Mouse (Mus musculus) liver, adult (tissue): ENCODE data around the gene Wdr25.

ENCODE experiments used
- GATA4 ChIP-seq: IDR thresholded peaks from 2 replicates; pipeline ENCODE4 v1.6.1; 2014; ENCODE audit warnings: mild to moderate bottlenecking, low read length; ENCODE audit not compliant: insufficient replicate concordance

The Wdr25 gene

GRCm38 (mm10) chr12:108892989-108893714, at the start of gene Wdr25:
Gene Wdr25 (plus strand): TSS chr12:108893631.
- no peak for TF ChIP-seq GATA4

- TF ChIP-seq GATA4 = no peak
These were observed 43.9 kb upstream of the Wdr25 start for GRCm38 (mm10) chr12:108849488-108850022.

- peak; percentile 23; the same call in 1 of the 2 replicates for TF ChIP-seq GATA4
These were observed 43.3 kb upstream of the Wdr25 start for GRCm38 (mm10) chr12:108850129-108850528.

- TF ChIP-seq GATA4 = no peak
These were observed 42.5 kb upstream of the Wdr25 start for GRCm38 (mm10) chr12:108850886-108851285.

GRCm38 (mm10) chr12:108852822-108853221, 40.6 kb upstream of the Wdr25 start:
- TF ChIP-seq GATA4 = no peak

GRCm38 (mm10) chr12:108855081-108855480, 38.4 kb upstream of the Wdr25 start:
- TF ChIP-seq GATA4 = no peak

- TF ChIP-seq GATA4 = no peak
These were observed 37.2 kb upstream of the Wdr25 start for GRCm38 (mm10) chr12:108856186-108856585.

GRCm38 (mm10) chr12:108857109-108857508, 36.3 kb upstream of the Wdr25 start:
- no peak for TF ChIP-seq GATA4

GRCm38 (mm10) chr12:108857589-108858184, 35.7 kb upstream of the Wdr25 start:
- TF ChIP-seq GATA4 = no peak

- no peak for TF ChIP-seq GATA4
These were observed 34.9 kb upstream of the Wdr25 start for GRCm38 (mm10) chr12:108858486-108858885.

GRCm38 (mm10) chr12:108865007-108865494, 28.4 kb upstream of the Wdr25 start:
- peak; percentile 52; the same call in 1 of the 2 replicates for TF ChIP-seq GATA4

GRCm38 (mm10) chr12:108869575-108869974, 23.9 kb upstream of the Wdr25 start:
- no peak for TF ChIP-seq GATA4

GRCm38 (mm10) chr12:108873122-108873521, 20.3 kb upstream of the Wdr25 start:
- no peak for TF ChIP-seq GATA4

GRCm38 (mm10) chr12:108879138-108879537, 14.3 kb upstream of the Wdr25 start:
- no peak for TF ChIP-seq GATA4

- no peak for TF ChIP-seq GATA4
These were observed 12.8 kb upstream of the Wdr25 start for GRCm38 (mm10) chr12:108880606-108881005.

GRCm38 (mm10) chr12:108881192-108881591, 12.2 kb upstream of the Wdr25 start:
- no peak for TF ChIP-seq GATA4

- no peak for TF ChIP-seq GATA4
These were observed 10.7 kb upstream of the Wdr25 start for GRCm38 (mm10) chr12:108882776-108883175.

- no peak for TF ChIP-seq GATA4
These were observed 7.5 kb upstream of the Wdr25 start for GRCm38 (mm10) chr12:108885906-108886305.
